ENCODE assay signal across 8 mouse cellular contexts in the genomic region with DNA sequence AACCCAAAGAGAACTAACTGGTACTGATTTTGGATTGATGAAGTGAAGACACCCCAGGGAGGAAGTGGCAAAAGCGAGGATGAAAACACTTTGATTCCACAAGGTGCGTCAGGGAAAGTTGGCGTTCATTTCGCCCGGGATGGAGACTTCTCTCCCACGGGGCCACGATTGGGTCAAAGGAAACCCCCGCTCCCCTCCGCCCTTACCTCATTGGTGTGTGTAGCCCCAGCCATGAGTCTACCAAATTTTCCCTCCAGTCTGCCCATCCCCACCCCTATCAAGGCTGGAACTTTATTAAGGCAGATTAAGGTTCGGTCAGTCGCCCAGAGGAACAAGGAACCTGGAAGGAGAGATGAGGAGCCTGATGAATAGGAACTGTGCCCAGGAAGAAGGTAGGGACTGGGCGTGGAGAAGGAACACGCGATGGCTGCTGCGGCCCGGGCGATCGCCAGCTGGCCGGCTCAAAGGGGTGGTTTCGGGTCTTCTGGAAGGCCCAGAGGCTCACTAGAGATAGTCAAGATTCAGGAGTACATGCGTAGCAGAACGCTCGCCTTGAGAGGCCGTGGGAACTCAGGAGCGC. TPM values are rescaled to one million over a fixed set of nuclear protein-coding genes. Genes with fewer than 3 reads are reported as not detected.
DNase-seq lines count a peak whose midpoint lies in the region; ATAC-seq lines count a peak whose summit lies in the region.

A gene (plus strand): TSS at position 287 of the 580 bp plus-strand sequence.

- peaks cover 17% of the 10 kb centered on the region for H3K4me1 ChIP-seq in lung, embryonic 15.5 days
- H3K4me1 ChIP-seq in intestine, embryonic 15.5 days (replicated peaks) = peaks cover 9% of the 10 kb centered on the region
- peaks cover 53% of the 10 kb centered on the region for H3K4me1 ChIP-seq in megakaryocyte, embryonic 14.5 days

- peak within 1 kb of the TSS; percentile 65 for H3K4me3 ChIP-seq in lung, embryonic 15.5 days
- H3K4me3 ChIP-seq in intestine, embryonic 15.5 days (replicated peaks) = peak within 1 kb of the TSS; percentile 77
- H3K4me3 ChIP-seq in megakaryocyte, embryonic 14.5 days (replicated peaks) = peak within 1 kb of the TSS; percentile 95

- H3K9ac ChIP-seq in lung, embryonic 15.5 days = peak within 1 kb of the TSS; percentile 75
- peak within 1 kb of the TSS; percentile 75 for H3K9ac ChIP-seq in intestine, embryonic 15.5 days

- H3K36me3 ChIP-seq in lung, embryonic 15.5 days = no peaks in the 10 kb centered on the region
- no peaks in the 10 kb centered on the region for H3K36me3 ChIP-seq in intestine, embryonic 15.5 days
- H3K36me3 ChIP-seq in megakaryocyte, embryonic 14.5 days (replicated peaks; ENCODE audit: low read length) = peaks cover 28% of the 10 kb centered on the region

- H3K27me3 ChIP-seq in lung, embryonic 15.5 days = no peaks in the 10 kb centered on the region
- H3K27me3 ChIP-seq in intestine, embryonic 15.5 days (replicated peaks) = no peaks in the 10 kb centered on the region
- peaks cover 14% of the 10 kb centered on the region for H3K27me3 ChIP-seq in megakaryocyte, embryonic 14.5 days (replicated peaks)

- H3K27ac ChIP-seq in lung, embryonic 15.5 days = peak within 1 kb of the TSS; percentile 71
- H3K27ac ChIP-seq in intestine, embryonic 15.5 days = peak within 1 kb of the TSS; percentile 76

- no peak for DNase-seq in lung, postnatal 10 days
- no peak for DNase-seq in adrenal gland, postnatal 25 days
- DNase-seq in gastrocnemius, postnatal 25 days = peak; percentile 20
- DNase-seq in thymus, postnatal 14 days = peak; percentile 52
- DNase-seq in frontal cortex, postnatal 36 days (ENCODE audit: low spot score in 2 of 2) = no peak

- peak within 1 kb of the TSS; percentile 88 for H3K4me2 ChIP-seq in lung, embryonic 15.5 days
- H3K4me2 ChIP-seq in intestine, embryonic 15.5 days (replicated peaks) = peak within 1 kb of the TSS; percentile 81

- WGBS in lung, embryonic 15.5 days = 4% methylated on average over 25 of the region's 25 CpGs
- WGBS in intestine, embryonic 15.5 days = 4% methylated on average over 25 of the region's 25 CpGs

- no peaks in the 10 kb centered on the region for H3K9me3 ChIP-seq in lung, embryonic 15.5 days
- H3K9me3 ChIP-seq in intestine, embryonic 15.5 days = no peaks in the 10 kb centered on the region
- no peaks in the 10 kb centered on the region for H3K9me3 ChIP-seq in megakaryocyte, embryonic 14.5 days

- peak; percentile 21 for ATAC-seq in lung, embryonic 15.5 days (ENCODE audit: borderline replicate concordance, extremely low read depth, low FRiP score, low TSS enrichment)
- peak; percentile 75 for ATAC-seq in intestine, embryonic 15.5 days

RNA-seq across cellular contexts. Expression of the gene that starts here (rescaled TPM):
- polyA plus RNA-seq in lung, embryonic 15.5 days (2015; fragmentation: Nextera tagmentation; extraction: Ambion mirVana) = 12.8 and 13.0 TPM in 2 replicates
- 60.7 and 74.8 TPM in 2 replicates for total RNA-seq in adrenal gland, postnatal 25 days (2021)
- total RNA-seq in gastrocnemius, postnatal 25 days (2021) = 10 to 100 TPM; 53.4 to 53.5 TPM
- polyA plus RNA-seq in intestine, embryonic 15.5 days (2015; fragmentation: Nextera tagmentation; extraction: Ambion mirVana) = 10.5 and 10.7 TPM in 2 replicates
- 8.1 and 16.5 TPM in 2 replicates for polyA plus RNA-seq in megakaryocyte, embryonic 14.5 days (2012; ENCODE audit: insufficient read depth, low replicate concordance)

Comparison
In these comparisons a context has a peak if more than half of its experiments do, and no peak if none do; other contexts are left out.
1. DNase-seq: peak in gastrocnemius, postnatal 25 days (single experiment) and thymus, postnatal 14 days (single experiment); none in lung, postnatal 10 days (single experiment), adrenal gland, postnatal 25 days (single experiment) and frontal cortex, postnatal 36 days (0 of 2).
2. Peak in every context shown above with its lines, with median percentiles within 50 percentile points of each other: H3K4me3 ChIP-seq.